Mouse (Mus musculus) embryo, embryonic 9.5 days (tissue): ENCODE results near the gene Mib2.

Source experiments
- DNase-seq: peaks from one replicate; pipeline ENCODE4 v3.0.0-alpha.2; 2017; ENCODE audit errors: extremely low spot score

Gene Mib2

DNA sequence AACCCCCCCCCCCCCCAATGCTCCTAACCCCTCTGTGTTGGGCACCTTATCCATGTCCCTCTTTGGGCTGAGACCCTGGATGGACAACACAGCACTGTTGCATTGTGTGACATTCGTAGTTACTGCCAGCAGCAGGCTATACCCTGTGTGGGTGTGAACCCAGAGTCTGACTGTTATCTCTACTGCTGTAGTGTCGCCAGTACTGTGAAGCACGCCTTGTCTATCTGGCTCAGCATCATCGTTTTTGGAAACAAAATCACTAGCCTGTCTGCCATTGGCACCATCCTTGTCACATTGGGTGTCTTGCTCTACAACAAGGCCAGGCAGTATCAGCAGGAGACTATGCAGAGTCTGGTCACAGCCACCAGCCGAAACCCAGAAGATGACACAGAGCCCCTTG lies 50.7 kb downstream of the Mib2 start:
- no peak for DNase-seq

DNA sequence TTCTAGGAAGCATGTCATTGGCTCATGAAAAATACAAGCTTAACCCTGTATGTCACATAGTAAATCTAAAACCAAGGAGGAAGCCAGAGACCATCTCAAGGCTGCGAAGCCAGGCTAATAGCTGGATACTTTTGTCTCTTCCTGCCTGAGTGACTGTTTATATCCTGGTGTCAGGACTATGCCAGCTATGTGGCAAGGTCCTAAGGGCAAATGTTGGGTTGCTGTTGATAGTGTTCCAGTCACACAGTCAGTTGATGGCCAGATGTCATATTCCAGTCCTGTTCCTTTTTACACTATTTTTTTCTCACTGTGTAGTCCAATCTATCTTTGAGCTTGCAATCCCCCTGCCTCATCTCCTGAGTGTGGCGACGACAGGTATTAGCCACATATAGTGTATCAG lies 55.7 kb downstream of the Mib2 start:
- DNase-seq, result no peak

DNA sequence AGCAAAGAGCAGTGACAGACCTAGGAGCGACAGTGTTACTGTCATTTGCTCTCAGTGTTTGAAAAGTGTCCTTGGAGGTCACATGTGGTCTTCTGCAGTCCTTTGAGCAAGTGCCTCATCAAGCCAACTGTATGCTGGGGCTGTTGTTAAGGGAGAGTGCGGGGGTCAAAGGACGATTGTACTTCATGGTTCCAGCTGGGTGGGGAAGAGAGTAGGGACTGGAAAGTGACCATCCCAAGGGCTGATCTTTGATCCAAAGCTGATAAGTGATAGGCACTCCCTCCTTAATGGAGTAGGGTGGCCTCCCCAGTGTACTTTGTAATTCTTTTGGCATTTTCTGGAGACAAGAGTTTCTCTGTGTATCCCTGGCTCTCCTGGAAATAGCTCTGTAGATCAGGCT lies 57.1 kb downstream of the Mib2 start:
- no peak for DNase-seq

DNA sequence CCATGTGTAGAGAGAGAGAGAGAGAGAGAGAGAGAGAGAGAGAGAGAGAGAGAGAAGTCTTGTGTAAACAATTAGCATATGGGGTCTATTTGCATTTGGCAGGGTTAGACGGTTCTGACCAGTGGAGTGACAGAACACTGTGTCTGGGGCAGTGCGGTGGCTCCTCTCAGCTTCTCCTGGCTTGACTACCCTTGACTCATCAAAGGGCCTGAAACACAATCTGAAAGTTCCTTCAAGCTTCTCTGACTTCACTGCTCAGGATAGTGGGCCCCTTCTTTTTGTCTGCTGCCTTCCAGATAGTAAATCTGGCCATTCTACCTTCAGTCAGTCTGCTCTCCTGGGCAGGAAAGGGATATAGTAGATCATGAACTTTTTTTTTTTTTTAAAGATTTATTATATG lies 62.2 kb downstream of the Mib2 start:
- no peak for DNase-seq

DNA sequence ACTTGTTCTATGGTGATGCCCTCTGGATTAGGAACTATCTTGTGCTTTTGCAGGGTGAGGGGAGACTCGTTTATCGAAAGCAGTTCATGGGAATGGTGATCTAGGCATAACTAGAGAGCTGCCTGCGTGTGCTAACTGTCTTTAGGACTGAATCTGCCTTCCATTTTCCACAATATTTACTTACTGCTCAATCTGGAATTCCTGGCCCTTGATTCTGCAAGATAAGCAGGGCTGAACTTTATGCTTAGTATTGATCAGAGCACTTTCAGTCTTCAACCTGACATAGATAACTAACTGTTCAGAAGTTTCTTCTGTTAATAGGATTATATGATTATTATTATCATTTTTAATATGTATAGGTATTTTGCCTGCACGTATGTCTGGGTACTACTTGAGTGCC lies 63.9 kb downstream of the Mib2 start:
- DNase-seq, result no peak
